Mouse (Mus musculus) liver, embryonic 12.5 days (tissue): Measurements from ENCODE around the gene Arid1b. TPM values are rescaled to one million over a fixed set of nuclear protein-coding genes. Genes with fewer than 3 reads are reported as not detected.

Experiments
- ATAC-seq: fragments of 200-750 bp; cut with Nextera tagmentation; 2 replicates; pipeline ENCODE4 v1.8.0; 2017; ENCODE audit warnings: moderate number of reproducible peaks, mild to moderate bottlenecking, moderate library complexity
- H3K27ac ChIP-seq: fragments of 300-500 bp; sonication (generic); 2 replicates; pipeline ENCODE4 v1.5.1; 2016; ENCODE audit warnings: mild to moderate bottlenecking
- H3K27me3 ChIP-seq: fragments of 300-500 bp; sonication (generic); replicated peaks from 2 replicates; pipeline ENCODE4 v1.6.1; 2016; ENCODE audit warnings: mild to moderate bottlenecking, moderate library complexity
- H3K36me3 ChIP-seq: fragments of 300-500 bp; sonication (generic); 2 replicates; pipeline ENCODE4 v1.6.1; 2016; ENCODE audit warnings: mild to moderate bottlenecking, moderate library complexity
- H3K4me1 ChIP-seq: fragments of 300-500 bp; sonication (generic); 2 replicates; pipeline ENCODE4 v1.6.1; 2016
- H3K4me2 ChIP-seq: fragments of 300-500 bp; sonication (generic); 2 replicates; pipeline ENCODE4 v1.6.1; 2016; ENCODE audit warnings: mild to moderate bottlenecking, moderate library complexity
- H3K4me3 ChIP-seq: fragments of 300-500 bp; sonication (generic); 2 replicates; pipeline ENCODE4 v1.5.1; 2016; ENCODE audit warnings: mild to moderate bottlenecking, moderate library complexity
- H3K9ac ChIP-seq: fragments of 300-500 bp; sonication (generic); 2 replicates; pipeline ENCODE4 v1.6.1; 2016; ENCODE audit warnings: mild to moderate bottlenecking, moderate library complexity
- H3K9me3 ChIP-seq: fragments of 300-500 bp; sonication (generic); replicated peaks from 2 replicates; pipeline ENCODE4 v1.6.1; 2016; ENCODE audit warnings: mild to moderate bottlenecking, moderate library complexity
- WGBS: fragments of 180-500 bp; shearing (Covaris S2); methylation state at CpG from one replicate; pipeline ENCODE4 v1.1.7; 2016; ENCODE audit not compliant: insufficient replicate concordance; 5-methylcytosine and 5-hydroxymethylcytosine counted together
- polyA plus RNA-seq: library from polyadenylated mRNA; unstranded; fragments of >200 nt; fragmentation: Nextera tagmentation; extraction: Ambion mirVana; gene quantifications from 2 replicates; pipeline ENCODE4 v1.2.1, GENCODE M21; 2016

The Arid1b gene
- 5.5 and 5.9 TPM in 2 replicates for polyA plus RNA-seq

DNA sequence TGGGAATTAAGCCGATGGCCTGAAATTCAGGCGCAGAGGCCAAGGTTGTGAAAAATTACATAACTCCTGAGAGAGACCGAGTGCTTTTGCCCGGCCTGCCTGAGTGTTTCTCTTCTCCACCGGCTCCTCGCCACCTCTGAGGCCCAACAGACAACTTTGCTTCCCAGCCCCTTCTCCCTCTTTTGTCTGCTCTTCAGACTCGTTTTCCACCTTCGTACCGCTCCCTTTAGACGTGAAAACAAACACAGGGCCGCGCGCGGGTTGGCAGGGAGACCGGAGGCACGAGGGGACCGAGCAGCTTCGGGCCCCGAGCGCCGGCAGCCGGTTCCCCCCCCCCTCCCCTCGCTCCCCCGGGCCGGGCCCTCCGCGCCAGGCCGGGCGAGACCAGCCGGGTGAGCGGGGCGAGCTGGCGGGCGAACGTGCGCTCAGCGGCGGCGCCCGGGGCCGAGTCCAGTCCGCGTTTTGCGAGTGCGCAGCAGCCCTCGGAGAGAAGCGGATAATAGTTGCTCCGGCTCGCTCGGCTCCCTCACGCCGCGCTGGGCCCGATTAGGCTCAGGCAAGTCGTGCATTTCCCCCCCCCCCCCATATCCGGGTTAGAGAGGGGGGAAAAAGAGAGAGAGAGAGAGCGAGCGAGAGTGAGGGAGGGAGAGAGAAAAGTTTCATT lies at the start of gene Arid1b:
Gene Arid1b, plus strand, starts transcription at position 493 of the 664 bp plus-strand sequence.
- ATAC-seq: peak; percentile 69
- Histone ChIP-seq H3K4me2 (peak within 1 kb of the TSS; percentile 91), H3K36me3 (no peaks in the 10 kb centered on the region), H3K4me3 (peak within 1 kb of the TSS; percentile 93), H3K27ac (peak within 1 kb of the TSS; percentile 97), H3K9ac (peak within 1 kb of the TSS; percentile 98), H3K9me3 (no peaks in the 10 kb centered on the region), H3K27me3 (no peaks in the 10 kb centered on the region), H3K4me1 (peaks cover 31% of the 10 kb centered on the region)
- 1% methylated on average over 54 of the region's 58 CpGs for WGBS

- no peak for ATAC-seq
- Histone ChIP-seq H3K4me3 (no peak overlapping the region), H3K9me3 (no peaks in the 10 kb centered on the region), H3K9ac (no peak overlapping the region), H3K27ac (no peak overlapping the region), H3K4me2 (no peak overlapping the region), H3K27me3 (peaks cover 8% of the 10 kb centered on the region; the same call in 1 of the 2 replicates), H3K4me1 (peaks cover 4% of the 10 kb centered on the region; the same call in 1 of the 2 replicates), H3K36me3 (no peaks in the 10 kb centered on the region)
- WGBS: 77% methylated on average over 6 of the region's 6 CpGs
These were observed 48.8 kb upstream of the Arid1b start for GRCm38 (mm10) chr17:4945311-4945751.

- Histone ChIP-seq H3K36me3 (no peaks in the 10 kb centered on the region), H3K27me3 (peaks cover 8% of the 10 kb centered on the region; the same call in 1 of the 2 replicates), H3K9ac (peak overlapping the region; percentile 32; the same call in 1 of the 2 replicates), H3K27ac (no peak overlapping the region), H3K4me2 (peak overlapping the region; percentile 41), H3K9me3 (no peaks in the 10 kb centered on the region), H3K4me3 (no peak overlapping the region), H3K4me1 (peaks cover 4% of the 10 kb centered on the region; the same call in 1 of the 2 replicates)
- 23% methylated on average over 11 of the region's 11 CpGs for WGBS
- no peak for ATAC-seq
These were observed 48.2 kb upstream of the Arid1b start for GRCm38 (mm10) chr17:4945871-4946331.

DNA sequence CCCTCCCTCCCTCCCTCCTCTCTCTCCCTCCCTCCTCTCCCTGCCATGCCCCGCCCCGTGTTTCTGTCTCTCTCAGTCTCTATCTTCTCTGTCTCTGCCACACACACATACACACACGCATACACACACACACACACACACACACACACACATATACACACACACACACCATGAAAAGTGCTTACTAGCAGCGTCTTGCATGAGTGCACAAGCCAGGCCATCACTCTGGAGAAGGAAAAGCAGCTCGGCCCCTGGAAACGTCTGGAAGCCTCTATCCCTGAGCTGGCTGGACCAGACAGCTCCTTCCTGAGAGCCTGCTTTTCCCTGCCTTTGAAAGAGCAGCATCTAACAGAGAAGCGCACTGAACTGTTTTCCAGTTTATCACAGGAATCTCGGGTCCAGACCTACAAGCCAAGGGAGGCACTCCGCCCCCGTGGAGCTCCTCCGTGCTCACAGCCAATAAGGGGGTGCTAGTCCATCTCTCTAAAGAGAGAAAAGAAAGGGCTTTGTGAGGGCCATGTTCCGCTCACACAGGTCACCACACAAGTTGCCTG lies 47.6 kb upstream of the Arid1b start:
- Histone ChIP-seq H3K27me3 (peaks cover 8% of the 10 kb centered on the region; the same call in 1 of the 2 replicates), H3K4me3 (no peak overlapping the region), H3K4me1 (peaks cover 4% of the 10 kb centered on the region; the same call in 1 of the 2 replicates), H3K4me2 (peak overlapping the region; percentile 41), H3K36me3 (no peaks in the 10 kb centered on the region), H3K9me3 (no peaks in the 10 kb centered on the region), H3K9ac (no peak overlapping the region), H3K27ac (no peak overlapping the region)
- no peak for ATAC-seq
- 24% methylated on average over 12 of the region's 12 CpGs for WGBS

- Histone ChIP-seq H3K27ac (no peak overlapping the region), H3K9ac (no peak overlapping the region), H3K9me3 (no peaks in the 10 kb centered on the region), H3K36me3 (no peaks in the 10 kb centered on the region), H3K4me2 (no peak overlapping the region), H3K4me1 (peaks cover 4% of the 10 kb centered on the region; the same call in 1 of the 2 replicates), H3K4me3 (no peak overlapping the region), H3K27me3 (peaks cover 8% of the 10 kb centered on the region; the same call in 1 of the 2 replicates)
- no peak for ATAC-seq
- 52% methylated on average over 3 of the region's 3 CpGs for WGBS
These were observed 47.1 kb upstream of the Arid1b start for GRCm38 (mm10) chr17:4947013-4947412.

DNA sequence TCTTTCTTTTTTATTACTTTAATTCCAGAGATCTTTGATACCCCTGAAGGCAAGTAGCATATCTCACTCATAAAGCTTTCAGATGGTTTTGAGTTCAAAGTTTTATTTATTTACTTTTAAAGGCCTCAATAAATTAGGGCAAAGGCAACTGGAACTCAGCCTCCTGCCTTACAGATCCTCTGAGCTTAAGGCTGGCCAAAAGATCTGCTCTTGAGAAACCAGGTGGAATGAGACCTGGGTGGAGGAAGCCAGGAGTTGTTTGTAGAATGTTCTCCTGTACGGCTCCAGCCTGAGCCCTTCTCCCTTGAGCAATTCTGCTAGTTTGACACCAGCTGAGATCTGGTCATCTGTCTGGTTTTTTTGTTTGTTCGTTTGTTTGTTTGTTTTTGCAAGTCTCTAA lies 46.7 kb upstream of the Arid1b start:
- peaks cover 8% of the 10 kb centered on the region; the same call in 1 of the 2 replicates for H3K27me3 ChIP-seq
- peaks cover 4% of the 10 kb centered on the region; the same call in 1 of the 2 replicates for H3K4me1 ChIP-seq
- 51% methylated on average over 2 of the region's 2 CpGs for whole genome bisulfite sequencing
- no peak overlapping the region for H3K4me2 ChIP-seq
- no peak overlapping the region for H3K4me3 ChIP-seq
- no peak for ATAC-seq
- no peak overlapping the region for H3K9ac ChIP-seq
- H3K9me3 ChIP-seq: no peaks in the 10 kb centered on the region
- no peaks in the 10 kb centered on the region for H3K36me3 ChIP-seq
- H3K27ac ChIP-seq: no peak overlapping the region

DNA sequence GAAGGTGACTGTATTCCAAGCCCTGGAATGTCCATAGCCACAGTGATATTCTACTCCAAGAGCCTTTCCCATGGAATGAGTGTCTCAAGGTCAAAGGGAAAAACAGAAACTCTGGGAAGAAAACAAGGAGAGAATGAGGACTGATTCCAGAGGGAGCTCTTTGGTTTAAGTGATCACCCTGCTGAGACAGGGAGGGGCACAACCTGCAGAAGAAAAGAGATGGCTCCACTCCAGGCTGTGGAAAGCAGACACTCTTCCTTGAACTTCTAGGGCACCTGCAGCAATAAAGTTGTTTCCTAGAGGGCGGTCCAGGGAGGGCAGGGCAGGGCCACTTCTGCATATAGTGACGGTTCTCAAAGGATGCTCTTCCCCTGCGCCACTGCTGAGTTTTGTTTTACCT lies 45.6 kb upstream of the Arid1b start:
- no peak overlapping the region for H3K27ac ChIP-seq
- no peaks in the 10 kb centered on the region for H3K9me3 ChIP-seq
- no peaks in the 10 kb centered on the region for H3K36me3 ChIP-seq
- peaks cover 8% of the 10 kb centered on the region for H3K27me3 ChIP-seq
- no peak for ATAC-seq
- WGBS: 44% methylated on average over 3 of the region's 3 CpGs
- H3K4me1 ChIP-seq: peaks cover 4% of the 10 kb centered on the region; the same call in 1 of the 2 replicates
- no peak overlapping the region for H3K9ac ChIP-seq
- no peak overlapping the region for H3K4me3 ChIP-seq
- no peak overlapping the region for H3K4me2 ChIP-seq

- H3K4me1 ChIP-seq: no peaks in the 10 kb centered on the region
- H3K27me3 ChIP-seq: no peaks in the 10 kb centered on the region; the same call in 1 of the 2 replicates
- 80% methylated on average over 4 of the region's 4 CpGs for WGBS
- H3K9ac ChIP-seq: no peak overlapping the region
- H3K9me3 ChIP-seq: no peaks in the 10 kb centered on the region
- no peak overlapping the region for H3K4me2 ChIP-seq
- H3K36me3 ChIP-seq: no peaks in the 10 kb centered on the region
- ATAC-seq: no peak
- H3K27ac ChIP-seq: no peak overlapping the region
- no peak overlapping the region for H3K4me3 ChIP-seq
These were observed 39.7 kb upstream of the Arid1b start for GRCm38 (mm10) chr17:4954431-4954830.

DNA sequence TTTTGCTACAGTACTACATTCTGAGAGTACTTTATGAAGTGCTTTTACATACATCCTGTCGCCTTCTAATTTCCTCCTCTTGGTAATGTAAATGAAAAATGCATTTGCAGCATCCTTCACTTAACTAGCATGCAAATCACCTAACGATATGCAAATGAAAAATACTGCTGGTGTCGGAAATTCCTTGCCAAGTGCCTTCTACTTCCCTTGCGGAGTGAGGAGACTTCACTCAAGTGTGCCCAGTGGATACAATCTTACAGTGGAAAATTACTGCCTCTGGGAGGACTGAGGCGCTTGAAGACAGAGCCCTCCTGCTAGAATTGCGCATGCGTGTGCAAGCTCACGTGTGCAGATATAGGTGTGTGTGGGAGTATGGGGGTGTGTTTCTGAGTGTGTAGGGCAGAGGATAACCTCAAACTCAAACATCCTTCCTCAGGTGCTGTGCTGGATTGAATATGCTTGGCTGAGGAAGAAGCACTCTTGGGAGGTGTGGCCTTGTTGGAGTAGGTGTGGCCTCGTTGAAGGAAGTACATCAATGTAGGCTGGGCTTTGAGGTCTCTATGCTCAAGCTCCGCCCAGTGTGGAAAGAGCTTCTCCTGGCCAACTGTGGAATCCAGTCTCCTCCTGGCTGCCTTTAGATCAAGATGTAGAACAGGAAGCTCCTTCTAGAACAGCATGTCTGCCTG lies 29.8 kb upstream of the Arid1b start:
- H3K4me2 ChIP-seq: no peak overlapping the region
- no peak overlapping the region for H3K27ac ChIP-seq
- H3K4me3 ChIP-seq: no peak overlapping the region
- H3K4me1 ChIP-seq: no peaks in the 10 kb centered on the region
- no peak overlapping the region for H3K9ac ChIP-seq
- H3K36me3 ChIP-seq: no peaks in the 10 kb centered on the region
- H3K27me3 ChIP-seq: peaks cover 10% of the 10 kb centered on the region; the same call in 1 of the 2 replicates
- no peaks in the 10 kb centered on the region for H3K9me3 ChIP-seq
- 64% methylated on average over 10 of the region's 10 CpGs for whole genome bisulfite sequencing
- ATAC-seq: no peak

- Histone ChIP-seq H3K4me3 (no peak overlapping the region), H3K4me2 (no peak overlapping the region), H3K4me1 (no peaks in the 10 kb centered on the region), H3K9me3 (no peaks in the 10 kb centered on the region), H3K36me3 (no peaks in the 10 kb centered on the region), H3K9ac (no peak overlapping the region), H3K27me3 (peaks cover 5% of the 10 kb centered on the region; the same call in 1 of the 2 replicates), H3K27ac (no peak overlapping the region)
- ATAC-seq: no peak
- 40% methylated on average over 4 of the region's 4 CpGs for WGBS
These were observed 26.9 kb upstream of the Arid1b start for GRCm38 (mm10) chr17:4967201-4967600.

- Histone ChIP-seq H3K9me3 (no peaks in the 10 kb centered on the region), H3K4me2 (no peak overlapping the region), H3K27ac (no peak overlapping the region), H3K4me1 (no peaks in the 10 kb centered on the region), H3K4me3 (no peak overlapping the region), H3K36me3 (no peaks in the 10 kb centered on the region), H3K9ac (no peak overlapping the region), H3K27me3 (peaks cover 5% of the 10 kb centered on the region; the same call in 1 of the 2 replicates)
- WGBS: 74% methylated on average over 3 of the region's 3 CpGs
- no peak for ATAC-seq
These were observed 26.1 kb upstream of the Arid1b start for GRCm38 (mm10) chr17:4968035-4968434.

GRCm38 (mm10) chr17:4968878-4969277 lies 25.3 kb upstream of the Arid1b start:
- WGBS: 77% methylated on average over 5 of the region's 5 CpGs
- Histone ChIP-seq H3K9ac (no peak overlapping the region), H3K27me3 (peaks cover 5% of the 10 kb centered on the region; the same call in 1 of the 2 replicates), H3K4me3 (no peak overlapping the region), H3K27ac (no peak overlapping the region), H3K9me3 (no peaks in the 10 kb centered on the region), H3K4me2 (no peak overlapping the region), H3K36me3 (no peaks in the 10 kb centered on the region), H3K4me1 (no peaks in the 10 kb centered on the region)
- no peak for ATAC-seq
